Mouse (Mus musculus): ENCODE measurements at regions not wholly inside any gene's neighbourhood (a gene's known extent, or its start where the extent isn't known, plus 50 kb on each side); places are given as distances from the start of the nearest gene placed in this dataset.

- Histone ChIP-seq H3K9me3 (replicated peaks) (no peaks in the 10 kb centered on the region), H3K27ac (replicated peaks) (no peak overlapping the region), H3K4me1 (peaks cover 26% of the 10 kb centered on the region), H3K27me3 (ENCODE audit: low read depth, poor library complexity, severe bottlenecking) (peaks cover 93% of the 10 kb centered on the region), H3K4me3 (no peak overlapping the region), H3K36me3 (no peaks in the 10 kb centered on the region)
- WGBS: 58% methylated on average over 2 of the region's 2 CpGs
- peak; percentile 14 for DNase-seq (ENCODE audit: low spot score)
Measured at GRCm38 (mm10) chr9:100097028-100097427, 221.1 kb upstream of the Sox14 start.

DNA sequence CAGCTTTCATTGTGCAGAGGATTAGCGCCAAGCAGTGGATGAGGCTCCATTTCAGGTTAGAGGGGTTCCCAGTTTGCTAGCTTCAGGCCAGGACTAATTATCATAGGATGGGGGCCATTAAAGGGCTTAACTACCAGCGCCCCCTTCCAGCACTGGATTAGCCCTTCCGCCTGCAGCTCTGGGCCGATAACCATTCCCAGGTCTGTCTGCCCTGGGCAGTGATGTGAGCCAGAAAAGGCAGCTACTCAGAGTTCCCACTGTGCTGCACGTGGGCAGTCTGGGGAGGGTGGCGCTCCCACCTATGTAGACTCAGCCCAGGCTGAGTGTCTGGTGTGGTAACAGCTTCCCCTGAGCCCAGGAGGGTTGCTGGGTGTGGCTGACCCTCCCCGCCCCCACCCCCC, 219.6 kb upstream of the Sox14 start:
- H3K36me3 ChIP-seq: no peaks in the 10 kb centered on the region
- DNase-seq (ENCODE audit: low spot score): peak; percentile 60
- 10% methylated on average over 7 of the region's 7 CpGs for WGBS
- H3K4me1 ChIP-seq: peaks cover 26% of the 10 kb centered on the region
- peak overlapping the region; percentile 75 for H3K27ac ChIP-seq (replicated peaks)
- H3K9me3 ChIP-seq (replicated peaks): no peaks in the 10 kb centered on the region
- H3K27me3 ChIP-seq (ENCODE audit: low read depth, poor library complexity, severe bottlenecking): peaks cover 93% of the 10 kb centered on the region
- peak overlapping the region; percentile 32 for H3K4me3 ChIP-seq

DNA sequence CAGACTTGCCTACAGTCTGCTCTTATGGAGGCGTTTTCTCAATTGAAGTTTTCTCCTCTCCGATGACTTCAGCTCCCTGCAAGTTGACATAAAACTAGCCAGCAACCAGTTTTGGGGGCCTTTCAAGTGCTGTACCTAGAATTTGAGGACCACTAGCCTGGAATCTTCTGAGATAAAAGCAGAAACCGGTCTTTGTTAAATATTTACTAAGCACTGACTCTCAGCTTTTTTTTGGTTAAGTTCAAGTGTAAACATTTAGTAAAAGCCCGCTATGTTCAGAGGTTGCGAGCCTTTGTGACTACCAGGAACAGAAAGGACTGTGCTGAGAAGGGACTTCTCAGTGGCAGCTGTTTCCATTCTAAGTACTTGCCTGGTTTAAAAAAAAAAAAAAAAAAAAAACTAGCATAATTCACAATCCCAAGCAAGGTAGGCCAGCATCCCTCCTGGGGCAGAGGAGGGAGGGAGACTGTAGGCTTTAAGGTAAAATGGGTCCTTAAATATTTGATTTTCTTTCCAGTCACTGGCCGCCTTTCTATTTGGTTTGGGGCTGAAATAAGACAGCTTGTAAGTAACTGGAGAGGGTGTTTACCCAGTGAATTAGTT, 219.1 kb upstream of the Sox14 start:
- no peak for DNase-seq (ENCODE audit: low spot score)
- H3K4me3 ChIP-seq: peak overlapping the region; percentile 32
- no peaks in the 10 kb centered on the region for H3K36me3 ChIP-seq
- H3K27ac ChIP-seq (replicated peaks): peak overlapping the region; percentile 75; the same call in 1 of the 2 replicates
- peaks cover 26% of the 10 kb centered on the region for H3K4me1 ChIP-seq
- WGBS: 43% methylated on average over 6 of the region's 6 CpGs
- no peaks in the 10 kb centered on the region for H3K9me3 ChIP-seq (replicated peaks)
- peaks cover 93% of the 10 kb centered on the region for H3K27me3 ChIP-seq (ENCODE audit: low read depth, poor library complexity, severe bottlenecking)

- H3K4me1 ChIP-seq: no peaks in the 10 kb centered on the region
- WGBS: 93% methylated on average over 5 of the region's 5 CpGs
- no peaks in the 10 kb centered on the region for H3K27me3 ChIP-seq (ENCODE audit: low read depth, poor library complexity, severe bottlenecking)
- H3K4me3 ChIP-seq: no peak overlapping the region
- no peaks in the 10 kb centered on the region for H3K9me3 ChIP-seq (replicated peaks)
- no peaks in the 10 kb centered on the region for H3K36me3 ChIP-seq
- DNase-seq (ENCODE audit: low spot score): no peak
- H3K27ac ChIP-seq (replicated peaks): no peak overlapping the region
Measured at GRCm38 (mm10) chr9:100071141-100071540, 195.2 kb upstream of the Sox14 start.

- Histone ChIP-seq H3K4me1 (no peaks in the 10 kb centered on the region), H3K36me3 (no peaks in the 10 kb centered on the region), H3K9me3 (replicated peaks) (no peaks in the 10 kb centered on the region), H3K27me3 (ENCODE audit: low read depth, poor library complexity, severe bottlenecking) (peaks cover 47% of the 10 kb centered on the region), H3K27ac (replicated peaks) (no peak overlapping the region), H3K4me3 (no peak overlapping the region)
- WGBS: 88% methylated on average over 1 of the region's 1 CpGs
- DNase-seq (ENCODE audit: low spot score): no peak
Measured at GRCm38 (mm10) chr9:100058541-100058940, 182.6 kb upstream of the Sox14 start.

DNA sequence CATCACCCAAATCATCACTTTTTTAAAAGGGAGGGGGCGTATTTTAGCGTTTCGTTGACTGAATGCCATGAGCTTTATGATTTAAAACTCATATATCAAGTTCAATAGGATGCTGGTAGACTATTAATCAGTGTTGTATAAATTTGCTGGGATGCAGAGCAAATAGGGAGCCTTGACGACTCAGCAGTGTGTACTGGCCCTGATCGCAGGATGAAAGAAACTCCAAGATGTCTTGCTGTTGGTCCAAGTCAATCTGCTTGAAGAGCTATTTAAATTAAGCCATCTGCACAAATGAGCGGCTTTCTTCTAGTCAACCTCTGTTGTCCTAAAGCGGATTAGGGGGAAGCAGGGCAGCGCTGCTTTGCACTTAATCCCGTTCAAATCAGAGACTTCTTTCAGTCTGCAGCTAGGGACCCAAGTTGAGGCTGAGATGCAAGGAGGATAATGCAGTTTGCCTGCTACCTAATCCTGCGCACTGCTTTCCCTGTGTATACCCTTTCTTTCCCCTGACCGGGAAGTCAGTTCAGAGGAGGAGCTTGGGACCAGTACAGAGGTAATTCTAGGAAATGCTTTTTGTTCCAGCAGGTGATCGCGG, 170.3 kb upstream of the Sox14 start:
- H3K9me3 ChIP-seq (replicated peaks): peaks cover 10% of the 10 kb centered on the region
- 16% methylated on average over 13 of the region's 13 CpGs for WGBS

GRCm38 (mm10) chr9:100045636-100046035, 169.7 kb upstream of the Sox14 start:
- WGBS: 15% methylated on average over 5 of the region's 5 CpGs
- no peak overlapping the region for H3K4me3 ChIP-seq

More for the DNA sequence above, 170.3 kb upstream of the Sox14 start:
- H3K4me1 ChIP-seq: peaks cover 28% of the 10 kb centered on the region
- H3K27ac ChIP-seq (replicated peaks): no peak overlapping the region
- peak overlapping the region; percentile 25 for H3K4me3 ChIP-seq
- no peaks in the 10 kb centered on the region for H3K36me3 ChIP-seq
- H3K27me3 ChIP-seq (ENCODE audit: low read depth, poor library complexity, severe bottlenecking): peaks cover 95% of the 10 kb centered on the region
- DNase-seq (ENCODE audit: low spot score): peak; percentile 67

DNA sequence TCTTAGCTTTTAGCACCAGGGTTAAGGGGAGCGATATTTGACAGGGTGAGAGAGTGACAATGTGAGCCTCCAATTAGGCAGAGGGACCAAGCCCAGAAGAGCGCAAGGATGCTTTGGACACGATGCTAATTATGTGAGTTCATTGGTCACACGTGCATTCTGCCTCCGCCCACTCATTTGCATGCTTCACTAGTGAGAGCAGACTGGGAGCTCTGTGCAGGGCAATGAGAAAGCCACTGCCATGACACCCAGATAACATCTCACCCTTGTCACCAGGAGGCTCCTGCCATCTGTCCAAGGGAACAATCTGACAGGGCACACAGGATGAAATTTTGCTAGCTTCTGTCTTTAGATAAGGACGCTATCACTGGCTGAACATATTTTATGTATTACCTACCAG, 165.8 kb upstream of the Sox14 start:
- H3K27ac ChIP-seq (replicated peaks): no peak overlapping the region
- no peaks in the 10 kb centered on the region for H3K9me3 ChIP-seq (replicated peaks)
- peaks cover 74% of the 10 kb centered on the region for H3K27me3 ChIP-seq (ENCODE audit: low read depth, poor library complexity, severe bottlenecking)
- no peaks in the 10 kb centered on the region for H3K36me3 ChIP-seq
- 77% methylated on average over 6 of the region's 6 CpGs for WGBS
- peaks cover 22% of the 10 kb centered on the region for H3K4me1 ChIP-seq
- no peak for DNase-seq (ENCODE audit: low spot score)
- H3K4me3 ChIP-seq: no peak overlapping the region

More at GRCm38 (mm10) chr9:100045636-100046035, 169.7 kb upstream of the Sox14 start:
- peak; percentile 20 for DNase-seq (ENCODE audit: low spot score)
- peaks cover 10% of the 10 kb centered on the region for H3K9me3 ChIP-seq (replicated peaks)
- peaks cover 28% of the 10 kb centered on the region for H3K4me1 ChIP-seq
- no peak overlapping the region for H3K27ac ChIP-seq (replicated peaks)
- H3K27me3 ChIP-seq (ENCODE audit: low read depth, poor library complexity, severe bottlenecking): peaks cover 94% of the 10 kb centered on the region
- no peaks in the 10 kb centered on the region for H3K36me3 ChIP-seq

DNA sequence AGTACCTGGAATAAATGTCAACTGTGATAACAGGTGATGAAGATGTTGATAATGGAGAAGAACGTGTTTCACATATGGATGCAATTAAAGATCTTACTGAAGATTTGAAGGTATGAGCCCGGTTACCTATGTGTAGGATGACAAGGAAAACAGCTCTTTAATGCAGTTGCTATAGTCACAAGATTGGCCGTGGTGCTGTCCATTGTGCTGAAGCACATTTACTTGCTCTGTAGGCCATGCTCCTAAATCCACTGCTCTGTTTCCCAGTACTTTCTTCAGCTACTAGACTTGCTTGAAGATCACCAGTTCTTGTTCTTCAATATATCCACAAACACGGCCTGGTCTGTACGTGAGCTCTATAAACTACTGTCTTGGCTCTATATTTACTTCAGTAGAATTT, 147.7 kb upstream of the Sox14 start:
- DNase-seq (ENCODE audit: low spot score): no peak

GRCm38 (mm10) chr9:100022035-100022434, 146.1 kb upstream of the Sox14 start:
- H3K27ac ChIP-seq (replicated peaks): no peak overlapping the region
- H3K4me3 ChIP-seq: no peak overlapping the region
- H3K36me3 ChIP-seq: no peaks in the 10 kb centered on the region
- peaks cover 5% of the 10 kb centered on the region; the same call in 1 of the 2 replicates for H3K27me3 ChIP-seq (ENCODE audit: low read depth, poor library complexity, severe bottlenecking)
- H3K4me1 ChIP-seq: no peaks in the 10 kb centered on the region
- no peak for DNase-seq (ENCODE audit: low spot score)
- 86% methylated on average over 3 of the region's 3 CpGs for WGBS
- H3K9me3 ChIP-seq (replicated peaks): no peaks in the 10 kb centered on the region

More for the DNA sequence above, 147.7 kb upstream of the Sox14 start:
- H3K27me3 ChIP-seq (ENCODE audit: low read depth, poor library complexity, severe bottlenecking): peaks cover 5% of the 10 kb centered on the region; the same call in 1 of the 2 replicates
- WGBS: 58% methylated on average over 5 of the region's 5 CpGs
- no peak overlapping the region for H3K27ac ChIP-seq (replicated peaks)
- no peaks in the 10 kb centered on the region for H3K36me3 ChIP-seq
- H3K4me3 ChIP-seq: no peak overlapping the region
- no peaks in the 10 kb centered on the region for H3K4me1 ChIP-seq
- no peaks in the 10 kb centered on the region for H3K9me3 ChIP-seq (replicated peaks)

DNA sequence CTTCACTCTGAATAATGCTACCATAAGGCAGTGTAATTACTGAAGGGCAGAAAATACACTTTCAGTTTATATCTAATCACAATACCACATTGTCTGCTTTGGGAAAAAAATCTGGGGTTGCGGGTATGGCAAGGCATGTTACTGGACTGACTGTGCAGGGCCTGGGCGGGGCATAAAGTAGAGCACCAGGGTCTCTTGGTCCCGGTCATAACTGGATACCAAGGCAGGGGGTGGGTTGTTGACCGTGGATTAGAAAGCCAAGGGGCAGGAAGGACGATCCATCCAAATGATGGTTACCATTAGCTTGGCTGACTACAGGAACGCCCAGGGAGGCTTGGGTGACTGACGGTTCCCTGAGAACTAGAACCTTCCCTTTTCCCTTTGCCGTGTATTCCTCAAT, 119.2 kb upstream of the Sox14 start:
- DNase-seq (ENCODE audit: low spot score): no peak
- peaks cover 19% of the 10 kb centered on the region for H3K4me1 ChIP-seq
- WGBS: 49% methylated on average over 8 of the region's 8 CpGs
- H3K4me3 ChIP-seq: no peak overlapping the region
- no peaks in the 10 kb centered on the region for H3K9me3 ChIP-seq (replicated peaks)
- H3K27me3 ChIP-seq (ENCODE audit: low read depth, poor library complexity, severe bottlenecking): peaks cover 92% of the 10 kb centered on the region
- H3K27ac ChIP-seq (replicated peaks): no peak overlapping the region
- H3K36me3 ChIP-seq: no peaks in the 10 kb centered on the region

DNA sequence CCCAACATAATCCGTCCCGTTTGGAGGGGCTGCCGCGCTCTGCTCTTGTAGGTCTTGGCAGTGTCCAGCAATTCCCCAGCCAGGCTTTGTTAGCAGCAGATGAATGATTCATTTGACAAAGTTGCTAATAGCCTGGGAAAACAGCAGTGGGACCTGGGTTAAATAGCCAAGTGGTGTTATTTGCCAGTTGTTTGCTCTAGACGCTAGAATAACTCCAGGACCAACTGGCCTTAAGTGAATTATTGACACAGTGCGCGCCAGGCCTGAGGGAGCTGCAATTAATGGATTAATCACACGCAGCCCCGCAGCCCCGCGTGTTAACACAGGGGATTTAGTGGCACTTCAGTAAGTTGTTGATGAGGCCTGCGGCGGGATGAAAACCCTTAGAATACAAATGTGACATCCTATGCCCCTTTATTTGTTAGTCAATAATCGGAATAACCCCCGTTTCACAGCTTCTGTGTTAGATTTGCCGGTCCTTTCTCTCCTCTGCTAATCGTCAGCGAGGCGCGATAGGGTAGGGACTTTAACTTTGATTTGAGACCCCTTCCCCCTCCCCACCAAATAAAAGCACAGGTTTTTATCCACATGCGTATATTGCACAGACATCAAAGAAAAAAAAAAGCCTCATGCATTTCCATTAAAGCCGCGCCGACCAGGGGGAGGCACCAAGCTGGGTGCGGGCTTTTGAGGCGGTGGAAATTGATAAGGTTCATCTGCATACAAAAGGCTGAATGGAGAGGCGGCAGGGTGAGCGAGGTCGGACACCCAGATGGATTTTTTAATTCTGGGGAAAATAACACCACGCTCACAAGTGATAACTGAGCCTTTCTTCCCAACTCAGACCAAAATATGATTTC, 118.5 kb upstream of the Sox14 start:
- Histone ChIP-seq H3K4me1 (peaks cover 19% of the 10 kb centered on the region), H3K27ac (replicated peaks) (peak overlapping the region; percentile 69), H3K9me3 (replicated peaks) (no peaks in the 10 kb centered on the region; the same call in 1 of the 2 replicates), H3K36me3 (no peaks in the 10 kb centered on the region), H3K4me3 (peak overlapping the region; percentile 45), H3K27me3 (ENCODE audit: low read depth, poor library complexity, severe bottlenecking) (peaks cover 94% of the 10 kb centered on the region)
- under 1% methylated on average over 30 of the region's 30 CpGs for WGBS
- peak; percentile 63 for DNase-seq (ENCODE audit: low spot score)

GRCm38 (mm10) chr9:99987376-99987775, 111.4 kb upstream of the Sox14 start:
- Histone ChIP-seq H3K36me3 (no peaks in the 10 kb centered on the region), H3K4me3 (no peak overlapping the region), H3K4me1 (no peaks in the 10 kb centered on the region), H3K27me3 (ENCODE audit: low read depth, poor library complexity, severe bottlenecking) (peaks cover 96% of the 10 kb centered on the region), H3K9me3 (replicated peaks) (peaks cover 17% of the 10 kb centered on the region; the same call in 1 of the 2 replicates), H3K27ac (replicated peaks) (no peak overlapping the region)
- DNase-seq (ENCODE audit: low spot score): no peak
- 31% methylated on average over 1 of the region's 1 CpGs for WGBS

All from midbrain, embryonic 10.5 days (tissue).